Comparison of ENCODE assay signal across 8 mouse cellular contexts in genomic region chr7:120834426-120834825, GRCm38 (mm10). TPM values are rescaled to one million over a fixed set of nuclear protein-coding genes. Genes with fewer than 3 reads are reported as not detected.
DNase-seq lines count a peak whose midpoint lies in the region; ATAC-seq lines count a peak whose summit lies in the region.

No protein-coding gene starts in this region.

- peaks cover 5% of the 10 kb centered on the region; the same call in 1 of the 2 replicates for H3K27me3 ChIP-seq in lung, embryonic 15.5 days
- no peaks in the 10 kb centered on the region for H3K27me3 ChIP-seq in embryonic facial prominence, embryonic 14.5 days (replicated peaks; ENCODE audit: control insufficient read depth, insufficient read depth, low read length)
- peaks cover 7% of the 10 kb centered on the region; the same call in 1 of the 2 replicates for H3K27me3 ChIP-seq in limb, embryonic 11.5 days (ENCODE audit: control insufficient read depth, insufficient read depth, low read length)
- H3K27me3 ChIP-seq in neural tube, embryonic 14.5 days (ENCODE audit: control insufficient read depth, insufficient read depth, low read length), result peaks cover 6% of the 10 kb centered on the region; the same call in 1 of the 2 replicates

- WGBS in lung, embryonic 15.5 days, result 36% methylated on average over 6 of the region's 6 CpGs
- WGBS in embryonic facial prominence, embryonic 14.5 days, result 48% methylated on average over 6 of the region's 6 CpGs
- WGBS in limb, embryonic 11.5 days, result 61% methylated on average over 6 of the region's 6 CpGs
- 53% methylated on average over 6 of the region's 6 CpGs for WGBS in neural tube, embryonic 14.5 days

- peaks cover 18% of the 10 kb centered on the region for H3K4me1 ChIP-seq in lung, embryonic 15.5 days
- 0 out of 2 replicates have a peak, but pooled peaks cover 3% of the 10 kb centered on the region for H3K4me1 ChIP-seq in embryonic facial prominence, embryonic 14.5 days (ENCODE audit: control insufficient read depth, insufficient read depth, low read length)
- H3K4me1 ChIP-seq in limb, embryonic 11.5 days (ENCODE audit: control insufficient read depth, insufficient read depth, low read length), result peaks cover 3% of the 10 kb centered on the region; the same call in 1 of the 2 replicates
- H3K4me1 ChIP-seq in neural tube, embryonic 14.5 days (ENCODE audit: control insufficient read depth, insufficient read depth, low read length), result 0 out of 2 replicates have a peak, but pooled peaks cover 6% of the 10 kb centered on the region

- H3K4me2 ChIP-seq in lung, embryonic 15.5 days, result peak overlapping the region; percentile 62
- peak overlapping the region; percentile 59 for H3K4me2 ChIP-seq in embryonic facial prominence, embryonic 14.5 days (ENCODE audit: low read depth, low read length)
- peak overlapping the region; percentile 44; the same call in 1 of the 2 replicates for H3K4me2 ChIP-seq in limb, embryonic 11.5 days (ENCODE audit: low read depth, severe bottlenecking)
- peak overlapping the region; percentile 50 for H3K4me2 ChIP-seq in neural tube, embryonic 14.5 days (ENCODE audit: low read depth, low read length)

- H3K36me3 ChIP-seq in lung, embryonic 15.5 days, result no peaks in the 10 kb centered on the region
- no peaks in the 10 kb centered on the region for H3K36me3 ChIP-seq in embryonic facial prominence, embryonic 14.5 days (ENCODE audit: control insufficient read depth, insufficient read depth, low read length)
- no peaks in the 10 kb centered on the region for H3K36me3 ChIP-seq in limb, embryonic 11.5 days (ENCODE audit: control insufficient read depth, insufficient read depth, low read length)
- no peaks in the 10 kb centered on the region for H3K36me3 ChIP-seq in neural tube, embryonic 14.5 days (ENCODE audit: control insufficient read depth, insufficient read depth, low read length)

- ATAC-seq in lung, embryonic 15.5 days (ENCODE audit: borderline replicate concordance, extremely low read depth, low FRiP score, low TSS enrichment), result no peak
- no peak for ATAC-seq in embryonic facial prominence, embryonic 14.5 days (ENCODE audit: low read depth)
- ATAC-seq in limb, embryonic 11.5 days (ENCODE audit: insufficient number of reproducible peaks, low FRiP score, low TSS enrichment, low read depth), result no peak
- no peak for ATAC-seq in neural tube, embryonic 14.5 days (ENCODE audit: low read depth)

- no peaks in the 10 kb centered on the region for H3K9me3 ChIP-seq in lung, embryonic 15.5 days
- H3K9me3 ChIP-seq in embryonic facial prominence, embryonic 14.5 days (ENCODE audit: control insufficient read depth, low read length), result no peaks in the 10 kb centered on the region
- no peaks in the 10 kb centered on the region for H3K9me3 ChIP-seq in limb, embryonic 11.5 days (ENCODE audit: control insufficient read depth, low read length)
- no peaks in the 10 kb centered on the region for H3K9me3 ChIP-seq in neural tube, embryonic 14.5 days (ENCODE audit: control insufficient read depth, low read length)

- 0 out of 2 replicates have a peak overlapping the region, but pooled peaks have one; percentile 14 for H3K9ac ChIP-seq in lung, embryonic 15.5 days
- no peak overlapping the region for H3K9ac ChIP-seq in embryonic facial prominence, embryonic 14.5 days (ENCODE audit: low read depth, low read length)
- no peak overlapping the region for H3K9ac ChIP-seq in limb, embryonic 11.5 days (ENCODE audit: low read length)
- H3K9ac ChIP-seq in neural tube, embryonic 14.5 days (replicated peaks; ENCODE audit: low read depth, low read length), result 0 out of 2 replicates have a peak overlapping the region, but pooled peaks have one; percentile 37

- H3K4me3 ChIP-seq in lung, embryonic 15.5 days, result peak overlapping the region; percentile 66
- H3K4me3 ChIP-seq in embryonic facial prominence, embryonic 14.5 days (ENCODE audit: low read depth, low read length), result peak overlapping the region; percentile 67
- peak overlapping the region; percentile 54; the same call in 1 of the 2 replicates for H3K4me3 ChIP-seq in limb, embryonic 11.5 days (ENCODE audit: low read depth, low read length)
- H3K4me3 ChIP-seq in neural tube, embryonic 14.5 days (ENCODE audit: low read depth, low read length), result peak overlapping the region; percentile 51

- no peak for DNase-seq in lung, postnatal 10 days
- no peak for DNase-seq in embryonic facial prominence, embryonic 14.5 days (ENCODE audit: low spot score)
- DNase-seq in limb, embryonic 11.5 days (ENCODE audit: low spot score), result no peak
- no peak for DNase-seq in cerebellum, postnatal 14 days
- no peak for DNase-seq in gastrocnemius, postnatal 14 days
- DNase-seq in frontal cortex, postnatal 25 days (ENCODE audit: low spot score in 2 of 2), result no peak

- H3K27ac ChIP-seq in lung, embryonic 15.5 days, result peak overlapping the region; percentile 80; the same call in 1 of the 2 replicates
- no peak overlapping the region for H3K27ac ChIP-seq in embryonic facial prominence, embryonic 14.5 days (replicated peaks; ENCODE audit: low read depth, low read length)
- H3K27ac ChIP-seq in limb, embryonic 11.5 days (replicated peaks; ENCODE audit: low read depth, low read length), result no peak overlapping the region
- H3K27ac ChIP-seq in neural tube, embryonic 14.5 days (ENCODE audit: low read depth, low read length), result peak overlapping the region; percentile 55; the same call in 1 of the 2 replicates

- intact Hi-C loops in gastrocnemius, postnatal 14 days (cut with DNase I; ENCODE audit: low total_unique reads), result no loop called here

RNA-seq across cellular contexts. Expression of gene Eef2k, which starts 8.2 kb away (rescaled TPM):
- polyA plus RNA-seq in lung, embryonic 15.5 days (2015; fragmentation: Nextera tagmentation; extraction: Ambion mirVana), result 35.5 and 42.1 TPM in 2 replicates
- polyA plus RNA-seq in embryonic facial prominence, embryonic 14.5 days (2014; fragmentation: Nextera tagmentation; extraction: Ambion mirVana), result 19.6 and 22.2 TPM in 2 replicates
- 9.6 and 12.0 TPM in 2 replicates for polyA plus RNA-seq in limb, embryonic 11.5 days (2014; fragmentation: Nextera tagmentation; extraction: Ambion mirVana)
- polyA plus RNA-seq in neural tube, embryonic 14.5 days (2014; fragmentation: Nextera tagmentation; extraction: Ambion mirVana), result 11.6 and 16.9 TPM in 2 replicates
- 10 to 100 TPM; 50.3 to 61.8 TPM for total RNA-seq in gastrocnemius, postnatal 14 days (2021)

RNA-seq across cellular contexts. Expression of gene Gm5737, which starts 22.3 kb away (rescaled TPM):
- polyA plus RNA-seq in lung, embryonic 15.5 days (2015; fragmentation: Nextera tagmentation; extraction: Ambion mirVana), result not detected in 2 replicates
- not detected in 2 replicates for polyA plus RNA-seq in embryonic facial prominence, embryonic 14.5 days (2014; fragmentation: Nextera tagmentation; extraction: Ambion mirVana)
- not detected in 2 replicates for polyA plus RNA-seq in limb, embryonic 11.5 days (2014; fragmentation: Nextera tagmentation; extraction: Ambion mirVana)
- not detected in 2 replicates for polyA plus RNA-seq in neural tube, embryonic 14.5 days (2014; fragmentation: Nextera tagmentation; extraction: Ambion mirVana)
- total RNA-seq in gastrocnemius, postnatal 14 days (2021), result under 1 TPM; 0.49 to 0.60 TPM

Comparison
In these comparisons a context has a peak if more than half of its experiments do, and no peak if none do; other contexts are left out.
1. H3K27ac ChIP-seq: peak in lung, embryonic 15.5 days (single experiment) and neural tube, embryonic 14.5 days (single experiment); none in embryonic facial prominence, embryonic 14.5 days (single experiment) and limb, embryonic 11.5 days (single experiment).
2. H3K9ac ChIP-seq: peak in lung, embryonic 15.5 days (single experiment) and neural tube, embryonic 14.5 days (single experiment); none in embryonic facial prominence, embryonic 14.5 days (single experiment) and limb, embryonic 11.5 days (single experiment).
3. Peak in every context shown above with its lines, with median percentiles within 50 percentile points of each other: H3K4me2 ChIP-seq and H3K4me3 ChIP-seq.